Mouse (Mus musculus) retina, postnatal 1 day (tissue): ENCODE results near the gene N4bp2.
A peak's percentile ranks its signal among the peaks of the same experiment; 100 is the strongest.
"Not testable (repeated sequence)": the region's sequence is repeated elsewhere in the genome, so short reads cannot be mapped to it uniquely, and the experiment has no call there.

Experiments
- DNase-seq: peaks from one replicate; pipeline ENCODE4 v3.0.0-alpha.2; 2012

Gene N4bp2

DNA sequence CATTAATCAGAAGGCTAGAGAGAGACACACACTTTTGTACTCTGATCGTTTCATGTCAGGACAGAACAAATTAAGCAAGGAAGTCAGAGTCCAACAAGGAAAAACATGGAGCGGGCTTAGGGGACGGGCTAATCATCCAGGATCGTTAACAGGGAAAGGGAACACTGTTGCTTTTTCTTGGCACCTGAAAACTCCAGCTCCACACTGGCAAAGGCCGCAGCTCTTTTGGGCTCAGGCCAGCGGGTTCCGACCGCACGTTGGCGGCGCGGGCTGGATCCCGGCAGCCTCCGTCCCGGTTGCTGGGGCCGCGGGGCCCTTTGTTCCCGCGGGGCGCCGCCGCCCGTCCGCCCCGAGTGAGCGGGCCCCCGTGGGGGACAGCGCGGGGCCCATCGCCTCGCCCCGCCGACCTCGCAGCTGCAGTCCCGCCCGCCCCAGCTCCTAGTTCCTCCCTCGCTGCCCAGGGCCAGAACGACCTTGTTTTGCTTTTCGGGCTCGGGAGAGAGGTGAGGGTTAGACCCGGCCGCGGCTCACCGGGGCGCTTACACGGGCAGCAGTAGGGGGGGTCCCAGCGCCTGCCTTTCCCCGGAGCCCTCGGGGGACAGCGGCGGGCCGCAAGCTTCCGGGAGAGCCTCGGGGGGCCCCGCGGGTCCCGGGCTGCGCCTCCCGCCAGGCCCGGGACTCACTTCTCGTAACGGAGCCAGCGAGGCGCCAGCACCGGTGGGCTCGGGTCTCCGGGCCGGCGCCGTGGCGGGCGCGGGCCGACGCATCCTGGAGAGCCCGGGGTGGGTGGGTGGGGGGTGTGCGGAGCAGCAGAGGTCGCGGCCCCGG, at the start of gene N4bp2:
N4bp2 (plus strand) TSS at position 434 of the 828 bp plus-strand sequence.
- DNase-seq = peak; percentile 76

DNA sequence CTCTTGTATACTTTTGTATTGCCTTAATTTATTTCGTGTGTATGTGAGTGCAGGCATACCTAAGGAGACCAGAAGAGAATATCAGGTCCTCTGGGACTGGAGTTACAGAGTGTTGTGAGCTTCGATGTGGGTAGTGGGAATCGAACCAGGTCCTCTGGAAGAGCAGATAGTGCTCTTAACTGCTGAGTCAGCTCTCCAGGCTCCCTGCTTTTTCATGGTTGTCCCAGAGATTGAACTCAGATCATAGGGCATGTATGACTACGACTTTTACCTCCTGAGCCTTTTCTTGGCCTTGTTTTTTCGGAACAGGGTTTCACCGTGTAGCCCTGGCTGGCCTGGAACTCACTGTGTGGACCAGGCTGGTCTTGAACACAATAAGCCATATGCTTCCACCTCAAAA, 48.2 kb upstream of the N4bp2 start:
- no peak for DNase-seq

DNA sequence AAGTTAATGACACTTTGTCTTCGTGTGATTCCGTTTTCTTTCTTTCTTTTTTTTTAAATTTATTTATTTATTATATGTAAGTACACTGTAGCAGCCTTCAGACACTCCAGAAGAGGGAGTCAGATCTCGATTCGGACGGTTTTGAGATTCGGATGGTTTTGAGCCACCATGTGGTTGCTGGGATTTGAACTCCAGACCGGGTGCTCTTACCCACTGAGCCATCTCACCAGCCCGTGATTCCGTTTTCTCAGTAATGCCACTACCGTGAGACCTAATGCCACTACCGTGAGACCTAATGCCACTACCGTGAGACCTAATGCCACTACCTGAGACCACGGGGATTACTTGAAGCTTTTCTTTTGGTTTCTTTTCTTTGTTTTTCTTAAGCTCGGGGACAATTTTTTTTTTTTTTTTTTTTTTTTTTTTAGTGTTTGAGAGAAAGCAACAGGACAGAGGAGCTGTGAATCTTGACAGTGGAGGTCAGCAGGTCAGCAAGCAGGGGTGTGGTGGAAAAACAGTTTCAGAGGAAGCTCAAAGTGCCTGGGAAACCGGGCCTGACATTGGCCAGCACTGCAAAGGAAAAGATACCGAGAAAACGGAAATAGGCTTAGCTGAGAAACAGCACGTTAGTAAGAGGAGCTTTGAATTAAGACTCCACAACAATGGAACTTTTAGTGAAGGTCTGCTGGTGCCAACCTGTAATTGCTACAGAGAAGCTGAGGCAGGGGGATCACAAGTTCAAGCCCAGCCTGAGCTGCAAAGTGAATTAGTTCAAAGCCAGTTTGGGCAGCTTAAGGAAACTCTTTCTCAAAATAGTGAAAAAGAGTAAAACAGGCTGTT, 46.0 kb upstream of the N4bp2 start:
- no peak for DNase-seq

DNA sequence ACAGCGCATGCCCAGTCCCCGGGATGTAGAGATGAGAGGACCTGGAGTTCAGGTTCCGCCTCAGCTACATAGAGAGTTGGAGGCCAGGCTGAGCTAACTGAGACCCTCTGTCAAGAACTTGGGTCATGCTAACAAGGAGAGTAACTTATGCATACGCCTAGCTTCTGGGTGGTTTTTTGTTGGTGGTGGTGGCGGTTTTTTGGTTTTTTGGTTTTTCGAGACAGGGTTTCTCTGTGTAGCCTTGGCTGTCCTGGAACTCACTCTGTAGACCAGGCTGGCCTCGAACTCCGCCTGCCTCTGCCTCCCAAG, 45.5 kb upstream of the N4bp2 start:
- DNase-seq = not testable (repeated sequence)

DNA sequence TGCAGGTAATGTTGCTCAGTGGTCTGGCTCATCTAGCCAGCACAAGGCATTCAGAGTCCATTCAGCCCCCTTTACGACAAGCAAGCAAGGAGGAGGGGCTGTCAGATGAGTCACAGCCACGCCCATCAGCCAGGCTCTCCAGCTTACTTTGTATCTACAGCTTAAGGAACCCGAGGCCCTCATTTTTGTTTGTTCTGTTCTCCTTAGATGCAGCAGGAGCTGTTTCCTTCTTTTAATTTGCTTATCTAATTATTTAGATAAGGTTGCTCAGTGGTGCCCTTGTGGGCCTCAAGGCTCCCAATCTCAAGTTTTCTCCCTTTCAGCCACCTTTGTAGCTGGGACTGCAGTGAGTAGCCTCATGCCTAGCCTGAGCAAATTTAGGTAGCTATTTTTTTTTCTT, 45.0 kb upstream of the N4bp2 start:
- no peak for DNase-seq

DNA sequence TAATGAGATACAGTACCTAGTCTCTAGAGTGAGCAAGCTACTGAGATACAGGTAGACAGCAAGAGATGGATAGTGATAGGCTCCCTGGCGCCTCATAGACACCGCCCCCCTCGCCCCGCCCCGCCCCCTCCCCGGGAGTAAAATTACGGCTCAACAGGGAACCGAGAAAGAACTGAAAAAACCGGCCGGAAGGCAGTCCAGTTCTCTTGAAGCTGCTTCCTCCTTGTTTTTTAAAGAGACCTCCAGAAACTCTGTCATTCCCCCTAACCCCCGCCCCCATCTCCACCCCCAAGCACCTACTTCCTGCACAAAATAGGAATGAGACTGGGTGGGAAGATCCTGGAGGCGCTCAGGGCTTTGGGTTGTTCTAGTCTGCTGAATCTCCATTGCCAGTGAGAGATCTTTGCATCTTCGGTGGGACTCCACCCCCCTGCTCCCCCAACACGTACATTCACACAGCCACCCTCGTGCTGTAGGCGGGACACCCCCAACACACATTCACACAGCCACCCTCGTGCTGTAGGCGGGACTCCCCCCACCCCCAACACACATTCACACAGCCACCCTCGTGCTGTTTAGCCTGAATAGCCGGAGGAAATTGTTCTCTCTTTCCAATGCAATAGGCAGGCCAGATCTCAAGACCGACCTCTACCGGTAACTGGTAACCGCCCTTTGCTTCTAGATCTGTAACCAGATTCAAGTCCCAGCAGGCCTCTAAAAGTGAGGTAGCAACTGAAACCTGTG, 38.8 kb upstream of the N4bp2 start:
- peak; percentile 75 for DNase-seq

DNA sequence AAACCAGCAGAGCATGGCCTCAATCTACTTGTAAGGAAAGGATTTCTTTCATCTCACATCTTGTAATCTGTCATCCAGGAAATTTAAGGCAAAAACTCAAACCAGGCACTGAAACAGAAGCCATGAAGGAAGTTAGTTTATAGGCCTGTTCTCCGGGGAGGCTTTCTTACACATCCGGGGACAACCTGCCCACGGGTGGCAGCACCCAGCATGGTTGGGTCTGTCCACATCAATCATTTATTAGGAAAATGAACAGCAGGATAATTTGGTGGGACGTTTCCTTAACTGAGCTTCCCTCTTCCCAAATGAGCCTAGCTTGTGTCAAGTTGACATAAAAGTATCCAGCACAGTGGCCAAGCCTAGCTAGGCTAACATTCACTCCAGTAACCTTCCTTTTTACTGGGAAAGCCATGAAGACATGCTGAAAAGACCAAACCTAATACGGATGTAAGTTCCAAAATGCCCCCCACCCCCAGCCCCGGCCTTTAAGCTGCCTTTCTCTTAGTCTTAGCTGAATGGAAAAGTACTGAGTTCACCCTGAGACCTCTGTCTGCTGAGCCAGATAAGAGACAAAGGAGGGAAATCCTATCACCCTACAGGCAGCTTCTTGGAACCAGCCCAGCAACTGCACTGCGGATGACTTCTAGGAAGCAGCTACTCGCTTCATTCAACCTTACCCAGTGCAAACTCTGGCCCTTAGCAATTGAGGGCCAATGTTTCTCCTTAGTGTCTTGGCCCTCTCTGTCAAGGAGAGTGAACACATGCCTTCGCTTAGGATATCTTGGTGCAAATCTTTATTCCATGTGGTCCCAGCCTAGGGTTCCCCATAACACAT, 31.9 kb upstream of the N4bp2 start:
- DNase-seq = no peak

DNA sequence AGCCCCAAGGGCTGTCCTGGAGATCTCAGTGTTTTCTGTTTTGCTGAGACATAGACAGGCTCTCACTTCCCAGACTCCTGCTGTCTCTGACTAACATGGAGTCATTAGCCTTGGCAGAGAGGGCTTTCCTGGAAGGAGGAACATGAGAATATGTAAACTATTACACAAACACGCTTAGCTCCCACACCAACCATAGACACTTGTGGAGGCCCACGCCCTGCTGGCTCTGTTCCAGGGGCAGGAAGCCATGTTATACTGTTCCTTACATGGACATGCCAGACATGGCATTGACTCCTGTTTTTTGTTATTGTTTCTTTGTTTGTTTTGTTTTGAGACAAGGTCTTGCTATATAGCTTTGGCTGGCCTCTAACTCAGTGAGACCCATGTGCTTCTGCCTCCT, 27.7 kb upstream of the N4bp2 start:
- DNase-seq = no peak

DNA sequence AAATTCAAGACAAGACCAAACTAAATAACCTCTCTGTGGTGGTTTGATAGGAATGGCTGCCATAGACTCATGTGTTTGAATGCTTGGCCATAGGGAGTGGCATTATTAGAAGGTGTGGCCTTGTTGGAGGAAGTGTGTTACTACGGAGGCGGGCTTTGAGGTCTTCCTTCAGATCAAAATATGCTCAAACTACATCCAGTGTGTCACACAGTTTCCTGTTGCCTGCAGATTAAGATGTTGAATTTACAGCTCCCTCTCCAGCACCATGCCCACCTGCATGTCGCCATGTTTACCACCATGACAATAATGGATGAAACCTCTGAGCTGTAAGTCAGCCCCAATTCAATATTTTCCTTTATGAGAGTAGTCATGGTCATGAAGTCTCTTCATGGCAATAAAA, 24.0 kb upstream of the N4bp2 start:
- no peak for DNase-seq

DNA sequence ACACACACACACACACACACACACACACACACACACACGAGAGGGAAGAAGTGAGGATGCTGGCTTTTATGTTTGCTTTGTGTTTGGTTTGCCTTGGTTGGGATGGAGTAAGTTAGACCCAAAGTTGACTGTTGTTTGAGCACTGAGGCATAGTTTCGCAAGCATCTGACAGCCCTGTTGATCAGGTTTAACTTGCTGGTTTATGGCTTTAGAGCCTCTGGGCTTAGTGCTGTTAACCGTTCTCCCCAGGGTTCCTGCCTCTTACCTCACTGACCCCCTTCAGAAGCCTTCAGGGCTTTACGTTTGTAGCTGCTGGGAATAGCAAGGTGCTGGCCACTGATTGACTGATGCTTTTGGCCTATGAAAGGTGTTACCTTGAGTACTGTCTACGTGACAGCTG, 16.4 kb upstream of the N4bp2 start:
- no peak for DNase-seq

DNA sequence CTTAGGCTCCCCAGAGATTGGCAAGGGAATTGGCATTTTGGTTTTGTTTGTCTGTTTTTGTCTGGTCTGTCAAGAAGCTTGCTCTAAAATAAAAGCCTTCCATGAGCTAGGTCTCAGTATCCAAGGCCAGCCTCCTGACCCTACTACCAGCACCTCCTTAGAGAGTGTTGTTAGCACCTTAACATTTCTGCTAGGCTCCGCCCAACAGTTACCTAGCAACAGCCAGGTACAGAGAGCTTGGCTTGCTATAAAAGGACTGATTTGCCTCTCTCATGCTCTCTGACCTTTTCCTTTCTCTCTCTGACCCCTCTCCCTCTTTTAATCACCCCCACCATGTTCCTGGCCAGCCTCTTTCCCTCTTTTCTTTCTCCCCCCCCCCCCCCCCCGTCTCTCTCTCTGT, 14.9 kb upstream of the N4bp2 start:
- no peak for DNase-seq

DNA sequence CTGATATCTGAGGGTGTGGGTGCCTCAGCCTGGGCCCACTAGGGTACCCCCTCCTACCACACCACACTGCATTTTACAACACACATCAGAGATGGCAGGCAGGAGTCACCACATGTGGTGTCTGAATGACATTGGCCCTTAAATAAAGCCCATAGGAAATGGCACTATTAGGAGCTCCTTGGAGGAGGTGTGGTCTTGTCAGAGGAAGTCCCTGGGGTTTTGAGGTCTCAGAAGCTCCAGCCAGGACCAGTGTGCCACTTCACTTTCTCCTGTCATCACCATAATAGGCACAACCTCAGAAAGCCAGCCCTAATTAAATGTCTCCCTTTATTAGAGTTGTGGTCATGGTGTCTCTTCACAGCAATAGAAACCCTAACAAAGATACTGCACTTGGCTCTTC, 14.4 kb upstream of the N4bp2 start:
- DNase-seq = no peak

DNA sequence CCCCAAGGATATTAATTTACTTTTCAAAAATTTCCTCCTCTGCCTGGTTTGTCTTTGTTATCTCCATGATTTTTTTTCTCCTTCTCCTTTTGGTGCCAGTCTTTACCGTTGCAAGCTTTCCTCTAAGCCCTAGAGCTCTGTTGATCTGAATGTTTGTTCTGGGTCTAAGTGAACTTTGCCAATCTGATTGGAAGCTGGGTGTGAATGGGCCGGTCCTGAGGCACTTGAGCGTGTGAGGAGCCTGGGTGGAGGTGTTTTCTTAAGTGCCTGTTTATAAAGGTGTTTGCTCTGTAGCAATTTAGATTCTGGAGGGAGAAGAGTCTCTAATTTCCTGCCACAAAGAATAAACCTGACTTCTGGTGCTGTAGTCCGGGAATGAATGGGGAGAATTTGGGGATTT, 11.3 kb upstream of the N4bp2 start:
- DNase-seq = no peak

DNA sequence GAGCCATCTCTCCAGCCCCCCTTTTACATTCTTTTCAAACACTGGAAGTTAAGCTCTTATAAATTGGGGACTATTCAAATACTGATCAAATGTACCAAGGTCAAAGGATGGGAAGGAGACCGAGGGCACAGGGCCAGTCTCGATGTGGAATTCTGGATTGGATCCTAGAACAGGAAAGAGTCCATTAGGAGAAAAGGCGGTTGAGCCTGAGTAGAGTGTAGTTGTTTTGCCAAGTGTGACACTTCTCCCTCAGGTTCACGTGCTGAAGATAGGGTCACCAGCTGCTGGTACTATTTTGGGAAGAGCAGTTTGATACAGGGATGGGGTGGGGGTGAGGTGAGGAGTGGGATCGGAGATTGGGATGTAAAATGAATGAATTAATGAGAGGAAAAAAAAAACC, 7.5 kb upstream of the N4bp2 start:
- no peak for DNase-seq

DNA sequence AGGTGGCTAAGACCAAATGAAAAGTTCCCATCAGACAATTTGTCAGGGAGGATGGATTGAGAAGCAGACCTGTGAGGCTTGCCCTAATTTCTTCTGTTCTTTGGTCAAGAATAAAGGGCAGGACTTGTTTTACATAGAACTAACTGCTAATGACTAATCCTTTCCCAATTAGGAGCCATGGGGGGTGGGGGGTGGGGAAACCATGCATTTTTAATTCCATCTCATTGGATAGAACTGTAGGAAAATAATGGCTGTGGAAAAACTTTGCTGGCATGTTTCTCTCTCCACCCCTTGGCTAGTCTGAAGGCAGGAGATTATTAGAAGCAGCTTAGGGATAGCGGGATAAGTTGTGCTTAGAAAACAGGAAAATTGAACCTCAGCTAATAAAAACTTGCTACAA, 6.2 kb upstream of the N4bp2 start:
- DNase-seq = peak; percentile 51

DNA sequence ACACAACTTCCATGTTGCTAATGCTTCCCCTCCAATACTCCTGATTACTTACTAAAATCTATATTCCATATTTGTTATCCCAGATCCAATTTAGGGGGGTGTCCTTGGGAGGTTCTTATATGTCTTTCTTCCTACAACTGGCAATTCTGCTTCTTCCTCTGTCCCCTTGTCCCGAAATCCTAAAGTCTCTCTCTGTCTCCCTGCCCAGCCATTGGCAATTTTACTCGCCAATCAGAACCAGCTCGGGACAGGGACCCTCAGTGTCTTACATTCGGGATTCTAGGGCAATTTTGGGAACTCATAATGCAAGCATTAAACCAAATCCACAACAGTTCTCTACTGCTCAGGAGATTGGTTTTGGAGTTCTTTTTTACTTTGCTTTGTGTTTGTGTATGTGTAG, 3.3 kb upstream of the N4bp2 start:
- no peak for DNase-seq

DNA sequence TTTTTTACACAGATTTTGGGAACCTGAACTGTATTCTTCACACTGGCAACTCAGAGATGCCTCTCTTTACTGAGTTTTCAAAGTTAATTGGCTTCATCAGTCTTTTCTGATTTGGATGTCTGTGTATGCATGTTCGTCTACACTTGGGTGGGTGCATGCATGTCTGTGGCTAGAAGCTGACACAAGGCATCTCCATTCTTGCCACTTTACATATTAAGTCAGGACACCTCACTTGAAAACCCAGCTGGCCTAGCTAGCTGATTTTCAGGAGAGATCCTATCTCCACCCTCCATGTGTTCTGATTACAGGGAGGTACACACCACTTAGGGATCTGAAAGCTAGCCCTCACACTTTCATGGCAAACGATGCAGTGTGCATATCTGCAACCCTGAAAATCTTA, 2.7 kb upstream of the N4bp2 start:
- no peak for DNase-seq

DNA sequence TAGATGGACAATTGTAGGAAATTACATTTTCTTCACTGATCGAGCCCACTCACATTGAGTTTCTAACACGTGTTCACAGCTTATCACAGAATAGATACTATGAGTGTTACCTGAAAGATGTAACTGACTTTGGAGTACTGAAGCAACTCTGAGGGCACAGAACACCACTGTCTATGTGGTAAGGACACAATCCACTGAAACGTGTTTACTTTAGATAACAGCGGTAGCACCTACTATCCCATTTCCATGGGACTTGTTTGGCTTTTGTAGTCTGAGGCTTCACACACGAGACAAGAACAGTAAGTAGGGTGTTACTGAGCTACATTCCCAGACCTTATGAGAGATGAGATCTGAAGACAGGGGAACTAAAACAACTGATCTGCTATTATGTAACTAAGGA, 2.3 kb upstream of the N4bp2 start:
- no peak for DNase-seq

DNA sequence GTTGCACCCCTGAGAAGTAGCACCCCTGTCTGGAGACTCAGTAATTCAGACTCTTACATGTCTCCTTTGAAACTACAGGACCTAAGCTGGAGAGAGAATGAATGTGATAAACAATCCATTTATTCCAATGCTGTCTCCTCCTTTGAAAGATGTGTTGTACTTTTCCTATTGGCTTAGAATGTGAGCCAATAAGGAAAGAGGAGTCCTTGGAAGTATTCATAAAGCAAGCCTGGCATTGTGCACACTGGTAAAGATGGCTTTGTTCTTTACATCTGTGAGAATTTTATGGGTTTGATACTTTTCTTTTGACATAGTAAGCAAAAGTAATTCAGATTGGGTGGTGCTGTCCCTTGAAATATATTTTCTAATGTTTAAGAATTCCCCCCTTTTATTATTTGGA, 1.4 kb upstream of the N4bp2 start:
- peak; percentile 64 for DNase-seq

DNA sequence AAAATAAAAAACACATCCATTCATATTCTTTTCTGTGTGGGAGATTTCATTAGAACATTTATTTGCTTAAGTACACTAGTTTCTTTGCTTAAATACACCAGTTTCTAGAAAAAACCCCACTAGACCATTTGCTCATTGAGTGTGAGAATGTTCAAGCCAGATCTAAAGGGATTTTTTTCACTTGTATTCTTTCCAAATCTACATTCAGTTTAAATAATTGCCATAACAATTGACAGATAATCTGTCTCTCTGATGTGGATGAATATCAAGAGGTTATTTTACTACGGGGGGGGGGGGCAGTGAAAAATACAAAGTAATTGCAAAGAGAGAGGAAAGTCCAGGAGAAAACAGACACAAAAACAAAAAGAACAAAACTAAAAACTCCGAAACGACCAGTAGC, 635 bp upstream of the N4bp2 start:
- no peak for DNase-seq

DNA sequence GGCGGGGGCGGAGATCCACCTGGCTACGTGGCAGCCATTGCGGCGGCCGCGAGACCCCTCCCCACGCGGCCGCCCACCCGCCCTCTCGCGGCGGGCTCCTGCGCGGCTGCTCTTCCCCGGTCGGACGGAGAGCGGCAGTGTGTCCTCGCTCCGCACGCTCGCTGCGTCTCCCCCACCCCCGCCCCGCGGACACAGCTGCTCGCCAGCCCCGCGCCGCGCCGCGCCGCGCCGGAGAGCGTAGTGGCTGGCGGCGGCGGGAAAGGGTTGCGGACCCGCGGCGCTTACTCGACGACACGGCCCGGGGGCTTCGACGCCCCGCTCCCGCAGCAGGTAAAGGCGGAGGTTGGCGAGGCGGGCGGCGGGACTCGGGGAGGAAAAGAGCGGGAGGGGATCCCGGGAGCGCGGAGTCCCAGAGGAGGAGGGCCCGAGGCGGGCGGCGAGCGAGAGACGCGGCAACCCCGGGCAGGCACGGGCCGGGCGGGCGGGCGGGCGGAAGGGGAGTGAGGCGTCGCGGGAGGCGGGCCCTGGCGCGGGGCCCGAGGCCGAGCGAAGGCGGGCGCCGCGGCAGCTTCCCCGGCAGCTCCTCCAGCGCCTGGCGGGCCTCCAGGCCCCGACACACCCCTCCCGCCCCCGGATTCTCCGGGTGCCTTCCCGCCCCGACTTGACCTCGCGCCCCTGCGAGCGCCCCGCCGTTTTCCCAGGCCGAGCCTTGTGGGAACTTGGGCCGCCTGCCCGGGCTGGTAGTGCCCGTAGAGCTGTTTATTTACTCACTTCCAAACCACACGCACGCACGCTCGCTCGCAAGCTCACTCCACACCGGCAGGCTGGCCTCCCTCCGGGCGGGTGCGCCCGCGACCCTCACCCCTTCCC, 830 bp downstream of the N4bp2 start:
- DNase-seq = peak; percentile 93
